Mouse (Mus musculus): Measurements from ENCODE around the gene Atf1. TPM values are rescaled to one million over a fixed set of nuclear protein-coding genes. Genes with fewer than 3 reads are reported as not detected.
"Not testable (repeated sequence)": the region's sequence is repeated elsewhere in the genome, so short reads cannot be mapped to it uniquely, and the experiment has no call there.

The Atf1 gene
- total RNA-seq, 2 experiments from 2014 or later, result 82.7 to 123 TPM

GRCm38 (mm10) chr15:100251153-100251780 is 23.6 kb downstream of the Atf1 start:
- ATAC-seq (replicated peaks; ENCODE audit: low FRiP score, low TSS enrichment, poor library complexity, severe bottlenecking), result no peak

DNA sequence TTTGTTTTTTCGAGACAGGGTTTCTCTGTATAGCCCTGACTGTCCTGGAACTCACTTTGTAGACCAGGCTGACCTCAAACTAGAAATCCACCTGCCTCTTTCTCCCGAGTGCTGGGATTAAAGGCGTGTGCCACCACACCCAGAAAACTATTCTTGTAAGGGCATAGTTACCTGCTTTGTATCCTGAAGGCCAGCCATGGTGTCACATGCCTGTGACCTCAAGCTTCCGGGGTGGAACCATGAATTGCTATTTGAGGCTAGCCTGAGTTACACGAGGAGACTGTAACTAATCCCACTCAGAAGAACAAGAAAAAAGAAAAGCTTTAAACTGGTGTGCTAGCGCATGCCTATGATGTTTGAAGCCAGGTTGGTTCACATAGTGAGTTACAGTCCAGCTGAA is 28.8 kb downstream of the Atf1 start:
- no peak for ATAC-seq (replicated peaks; ENCODE audit: low FRiP score, low TSS enrichment, poor library complexity, severe bottlenecking)

GRCm38 (mm10) chr15:100257305-100257704 is 29.7 kb downstream of the Atf1 start:
- no peak for ATAC-seq (replicated peaks; ENCODE audit: low FRiP score, low TSS enrichment, poor library complexity, severe bottlenecking)

DNA sequence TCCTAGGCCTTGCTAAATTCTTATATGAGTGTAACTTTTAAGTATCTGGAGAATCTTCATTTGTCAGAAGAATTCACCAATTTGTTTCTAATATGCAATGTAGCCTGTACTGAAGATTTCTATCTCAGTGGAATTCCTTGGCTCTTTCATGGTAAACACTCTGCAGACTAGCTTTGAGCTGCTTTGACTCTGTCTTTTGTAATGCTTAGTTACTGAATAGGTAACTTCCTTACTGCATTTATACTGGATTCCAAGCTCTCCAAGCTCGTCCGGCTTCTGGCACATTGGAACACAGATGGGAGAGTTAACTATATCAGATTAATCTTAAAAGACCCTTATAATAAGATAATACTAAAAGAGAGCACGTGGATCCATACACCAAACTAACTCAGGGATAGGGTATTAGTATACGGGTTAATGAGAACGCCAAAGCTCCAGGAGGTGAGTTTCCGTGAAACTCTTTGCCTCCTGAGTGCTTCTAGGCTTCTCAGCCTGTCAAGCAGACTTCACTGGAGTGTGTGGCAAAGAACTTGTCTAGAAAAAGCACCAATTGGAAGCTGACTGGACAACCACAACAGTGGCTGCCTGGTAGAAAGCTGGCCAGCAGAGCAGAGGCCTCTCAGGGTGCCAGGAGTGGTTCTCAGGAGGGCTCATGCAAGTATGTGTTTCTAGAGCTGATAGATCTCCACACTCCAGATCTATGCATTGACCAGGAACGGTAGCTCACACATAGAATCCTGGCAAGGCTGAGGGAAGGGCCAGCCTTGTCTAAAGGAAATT is 31.2 kb downstream of the Atf1 start:
- no peak for ATAC-seq (replicated peaks; ENCODE audit: low FRiP score, low TSS enrichment, poor library complexity, severe bottlenecking)

GRCm38 (mm10) chr15:100260351-100260750 is 32.7 kb downstream of the Atf1 start:
- ATAC-seq (replicated peaks; ENCODE audit: low FRiP score, low TSS enrichment, poor library complexity, severe bottlenecking), result peak; percentile 56

GRCm38 (mm10) chr15:100263246-100263905 is 35.8 kb downstream of the Atf1 start:
- peak; percentile 78 for ATAC-seq (replicated peaks; ENCODE audit: low FRiP score, low TSS enrichment, poor library complexity, severe bottlenecking)

DNA sequence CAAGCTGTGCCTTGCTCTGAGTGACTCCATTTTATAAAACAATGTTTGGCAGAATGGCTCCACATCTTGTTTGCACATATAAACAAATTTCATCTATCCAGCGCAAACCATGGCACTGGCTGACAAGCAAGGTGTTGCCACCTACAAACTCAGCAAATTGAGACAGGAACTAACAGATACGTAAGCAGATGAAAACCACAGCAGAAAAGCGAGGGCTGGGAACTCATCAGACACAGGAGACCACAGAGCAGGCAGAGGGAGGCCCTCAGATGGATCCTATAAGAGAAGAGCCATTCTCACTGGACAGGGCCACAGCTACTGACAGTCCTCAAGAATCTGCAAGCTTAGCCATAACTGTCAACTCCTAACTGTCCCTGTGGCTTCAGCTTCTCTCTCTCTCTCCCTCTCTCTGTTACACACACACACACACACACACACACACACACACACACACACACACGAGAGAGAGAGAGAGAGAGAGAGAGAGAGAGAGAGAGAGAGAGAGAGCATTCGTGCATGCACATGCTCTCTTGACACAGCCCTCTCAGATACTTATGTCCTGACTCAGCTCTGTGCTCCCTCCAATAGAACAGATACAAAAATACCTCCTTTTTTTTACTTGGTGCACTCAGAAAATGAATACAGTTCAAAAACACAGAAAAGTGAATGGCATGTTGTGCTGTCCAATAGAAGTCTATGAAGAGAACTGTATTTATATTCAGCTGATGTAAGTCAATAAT is 38.1 kb downstream of the Atf1 start:
- ATAC-seq (replicated peaks; ENCODE audit: low FRiP score, low TSS enrichment, poor library complexity, severe bottlenecking), result no peak

DNA sequence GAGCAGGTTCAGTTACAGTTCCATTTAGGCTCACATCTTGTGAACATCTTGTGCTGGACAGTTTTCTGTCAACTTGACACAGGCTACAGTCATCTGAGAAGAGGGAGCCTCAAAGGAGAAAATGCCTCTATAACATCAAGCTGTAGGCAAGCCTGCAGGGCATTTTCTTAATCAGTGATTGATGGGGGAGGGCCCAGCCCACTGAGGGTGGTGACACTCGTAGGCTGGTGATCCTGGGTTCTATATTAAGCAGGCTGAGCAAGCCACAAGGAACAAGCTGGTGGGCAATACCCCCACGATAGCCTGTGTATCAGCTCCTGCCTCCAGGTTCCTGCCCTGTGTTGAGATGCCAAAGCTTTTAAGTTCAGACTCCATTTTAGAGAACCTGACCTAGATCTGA is 41.3 kb downstream of the Atf1 start:
- no peak for ATAC-seq (replicated peaks; ENCODE audit: low FRiP score, low TSS enrichment, poor library complexity, severe bottlenecking)

- ATAC-seq (replicated peaks; ENCODE audit: low FRiP score, low TSS enrichment, poor library complexity, severe bottlenecking), result no peak
Measured at GRCm38 (mm10) chr15:100269776-100270175, 42.2 kb downstream of the Atf1 start.

DNA sequence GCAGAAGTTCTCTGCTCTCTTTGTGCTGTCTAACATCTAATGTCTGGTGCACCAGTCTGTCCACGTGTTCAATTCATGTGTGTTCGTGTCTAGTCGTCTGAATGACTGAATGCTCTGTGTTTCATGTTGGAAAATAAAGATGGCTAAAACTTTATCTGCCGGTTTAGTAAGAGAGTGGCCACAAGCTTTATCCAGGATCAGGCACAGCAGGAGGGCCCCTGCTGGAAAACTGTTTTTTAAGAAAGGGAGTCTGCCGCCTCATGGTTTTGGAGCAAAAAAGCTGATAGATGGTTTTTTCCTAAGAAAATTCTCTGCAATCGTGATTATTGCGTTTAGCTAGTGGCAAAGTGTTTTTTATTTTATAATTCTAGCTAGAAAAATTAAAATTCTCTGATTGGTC is 43.0 kb downstream of the Atf1 start:
- not testable (repeated sequence) for ATAC-seq (replicated peaks; ENCODE audit: low FRiP score, low TSS enrichment, poor library complexity, severe bottlenecking)

DNA sequence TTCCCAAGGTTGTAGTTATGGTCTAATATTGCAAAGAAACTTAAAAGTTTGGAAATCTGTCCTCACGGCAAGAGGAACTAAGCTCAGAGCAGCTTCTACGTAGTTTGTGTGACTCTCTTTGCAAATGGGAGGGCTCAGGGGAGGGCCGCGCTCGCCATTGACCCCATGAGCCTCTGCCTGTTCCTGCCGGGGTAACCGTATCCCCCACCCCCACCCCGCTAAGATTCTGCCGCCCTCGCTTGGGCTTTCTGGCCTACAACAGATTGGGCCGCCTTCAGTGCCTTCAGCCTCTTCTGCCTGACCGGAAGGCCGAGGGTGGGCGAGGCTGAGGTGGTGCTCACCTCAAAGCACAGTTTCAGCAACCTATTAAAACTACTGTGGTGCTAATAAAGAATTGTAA is 43.8 kb downstream of the Atf1 start:
- no peak for ATAC-seq (replicated peaks; ENCODE audit: low FRiP score, low TSS enrichment, poor library complexity, severe bottlenecking)

GRCm38 (mm10) chr15:100273791-100274308 is 46.2 kb downstream of the Atf1 start:
- ATAC-seq (replicated peaks; ENCODE audit: low FRiP score, low TSS enrichment, poor library complexity, severe bottlenecking), result not testable (repeated sequence)

- no peak for ATAC-seq (replicated peaks; ENCODE audit: low FRiP score, low TSS enrichment, poor library complexity, severe bottlenecking)
Measured at GRCm38 (mm10) chr15:100274790-100275559, 47.4 kb downstream of the Atf1 start.

DNA sequence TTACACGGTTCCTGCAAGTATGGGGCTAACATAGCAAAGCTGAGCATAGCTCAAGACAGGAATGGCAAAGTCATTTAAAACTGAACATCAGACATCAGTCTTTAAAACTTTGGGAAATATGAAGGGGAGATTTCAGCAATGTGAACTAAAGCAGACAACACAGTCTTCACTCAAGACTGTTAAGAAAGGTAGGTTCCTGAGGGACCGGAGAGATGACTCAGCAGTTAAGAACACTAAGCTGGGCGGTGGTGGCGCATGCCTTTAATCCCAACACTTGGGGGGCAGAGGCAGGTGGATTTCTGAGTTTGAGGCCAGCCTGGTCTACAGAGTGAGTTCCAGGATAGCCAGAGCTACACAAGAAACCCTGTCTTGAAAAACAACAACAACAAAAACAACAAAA is 48.8 kb downstream of the Atf1 start:
- no peak for ATAC-seq (replicated peaks; ENCODE audit: low FRiP score, low TSS enrichment, poor library complexity, severe bottlenecking)

DNA sequence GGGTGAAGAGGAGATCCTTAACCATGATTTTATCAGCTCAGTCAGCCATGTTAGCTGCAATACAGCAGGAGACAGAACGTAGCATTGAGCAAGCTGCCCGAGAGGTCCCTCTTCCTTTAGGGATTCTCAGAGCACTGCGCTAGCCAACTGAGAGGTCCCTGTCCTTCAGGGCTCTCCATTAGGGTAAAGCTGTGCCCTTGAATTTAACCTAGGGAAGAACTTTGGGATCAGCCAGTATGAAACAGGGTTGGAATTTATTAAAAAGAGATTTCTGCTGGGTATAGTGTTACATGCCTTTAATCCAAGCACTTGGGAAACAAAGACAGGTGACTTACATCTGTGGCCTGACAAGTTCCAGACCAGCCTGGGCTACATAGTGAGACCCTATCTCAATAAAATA is 50.0 kb downstream of the Atf1 start:
- no peak for ATAC-seq (replicated peaks; ENCODE audit: low FRiP score, low TSS enrichment, poor library complexity, severe bottlenecking)

DNA sequence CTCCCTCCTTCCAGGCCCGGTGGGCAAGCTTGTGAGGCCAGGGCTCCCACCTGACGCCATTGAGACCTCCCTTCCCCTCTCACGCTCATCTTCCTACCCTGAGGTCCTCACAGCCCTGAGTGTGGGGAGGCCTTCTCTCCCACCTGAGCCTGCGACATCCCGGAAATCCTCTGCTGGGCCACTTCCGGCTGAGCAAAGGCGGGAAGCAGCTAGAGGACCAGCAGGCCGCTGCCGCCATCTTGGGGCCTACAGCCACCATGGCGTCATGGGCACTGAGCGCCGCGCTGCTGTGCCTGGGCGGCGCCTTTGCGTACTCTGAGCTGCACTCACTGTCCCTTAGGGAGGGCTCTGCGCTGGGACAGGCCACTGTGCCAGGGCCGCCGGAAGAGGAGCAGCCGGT is 53.0 kb downstream of the Atf1 start, which contains the start of gene Tmprss12:
Gene Tmprss12, plus strand, starts transcription at position 212 of the 400 bp plus-strand sequence.
- no peak for ATAC-seq (replicated peaks; ENCODE audit: low FRiP score, low TSS enrichment, poor library complexity, severe bottlenecking)

DNA sequence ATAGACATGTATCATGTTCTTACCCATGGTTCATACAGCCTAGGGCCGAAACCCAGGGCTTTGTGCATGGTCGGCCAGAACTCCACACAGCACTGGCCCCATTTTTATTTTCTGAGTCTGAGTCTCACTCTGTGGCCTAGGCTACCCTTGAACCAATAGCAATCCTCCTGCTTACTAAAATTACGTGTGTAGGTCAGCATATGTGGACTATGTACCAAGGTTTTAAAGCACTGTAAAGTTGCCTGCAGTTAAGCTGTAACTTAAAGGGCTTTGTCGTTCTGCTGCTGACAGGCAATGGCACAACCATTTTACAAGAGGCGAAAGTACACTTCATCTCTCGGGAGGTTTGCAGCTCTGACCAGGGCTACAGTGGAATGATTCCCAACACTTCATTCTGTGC is 61.4 kb downstream of the Atf1 start:
- ATAC-seq (replicated peaks; ENCODE audit: low FRiP score, low TSS enrichment, poor library complexity, severe bottlenecking), result no peak

DNA sequence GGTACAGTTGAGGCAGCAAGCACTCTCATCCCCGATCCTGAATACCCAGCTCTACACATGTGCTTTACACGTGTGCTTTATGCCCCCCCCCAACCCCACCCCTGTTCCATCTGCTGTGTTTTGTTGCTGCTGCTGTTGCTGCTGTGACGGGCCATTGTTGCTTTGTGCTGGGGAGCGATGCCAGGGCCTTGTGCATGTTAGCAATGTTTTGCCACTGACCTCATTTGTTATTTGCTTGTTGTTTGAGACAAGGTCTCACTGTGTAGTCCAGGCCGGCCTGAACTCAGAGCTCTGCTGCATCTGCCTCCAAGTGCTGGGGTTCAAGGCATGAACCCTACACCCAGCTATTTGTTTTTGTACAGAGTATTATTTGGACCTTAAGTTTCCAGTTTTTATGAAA is 63.2 kb downstream of the Atf1 start:
- ATAC-seq (replicated peaks; ENCODE audit: low FRiP score, low TSS enrichment, poor library complexity, severe bottlenecking), result no peak

DNA sequence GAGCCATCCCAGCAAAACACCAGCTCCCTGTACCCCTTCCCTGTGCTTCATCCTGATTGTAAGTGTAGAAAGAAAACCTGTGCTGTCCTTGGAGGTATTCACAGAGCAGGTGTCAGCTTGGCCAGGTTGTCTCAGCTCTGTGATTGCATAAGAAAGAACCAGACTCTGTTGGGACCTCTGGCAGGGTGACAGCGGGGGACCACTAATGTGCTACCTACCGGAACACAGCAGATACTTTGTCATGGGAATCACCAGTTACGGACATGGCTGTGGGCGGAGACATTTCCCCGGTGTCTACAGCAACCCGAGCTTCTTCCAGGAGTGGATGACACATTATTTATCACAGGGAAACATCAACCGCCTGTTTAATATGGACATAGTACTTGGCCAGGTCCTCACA is 64.7 kb downstream of the Atf1 start:
- ATAC-seq (replicated peaks; ENCODE audit: low FRiP score, low TSS enrichment, poor library complexity, severe bottlenecking), result no peak
